Mouse (Mus musculus) layer of hippocampus, adult 2 months (tissue): ENCODE measurements at regions not wholly inside any gene's neighbourhood (a gene's known extent, or its start where the extent isn't known, plus 50 kb on each side); places are given as distances from the start of the nearest gene placed in this dataset.

Experiments used
- DNase-seq, 2 experiments: peaks; one replicate each; pipeline ENCODE4 v3.0.0; 2022; ENCODE audit warnings: low spot score in 2 of 2
- H3K27ac ChIP-seq: fragments of 200-600 bp; 2 replicates; pipeline ENCODE4 v1.8.1; 2022
- H3K4me3 ChIP-seq: fragments of 200-600 bp; 2 replicates; pipeline ENCODE4 v1.8.1; 2022; ENCODE audit warnings: mild to moderate bottlenecking
- CTCF ChIP-seq: fragments of 200-600 bp; conservative IDR thresholded peaks from 2 replicates; pipeline ENCODE4 v1.8.1; 2022; ENCODE audit warnings: antibody characterized with exemption, mild to moderate bottlenecking, moderate library complexity

DNA sequence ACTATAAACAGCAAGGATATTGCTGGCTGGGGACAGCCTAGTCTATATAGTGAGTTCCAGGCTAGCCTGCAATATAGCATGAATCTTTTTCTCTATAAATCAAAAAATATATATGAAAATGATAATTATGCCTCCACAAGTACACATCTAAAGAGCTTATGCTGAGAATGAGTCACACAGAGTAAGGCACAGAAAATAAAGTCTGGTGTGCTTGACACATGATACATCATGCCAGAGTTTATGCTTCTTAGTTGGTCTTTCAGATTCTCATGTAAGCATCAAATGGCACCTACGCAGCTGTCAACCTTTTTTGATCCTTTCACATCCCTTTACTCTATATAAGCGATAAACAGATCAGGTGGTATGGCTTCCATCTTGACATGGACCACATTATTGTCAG, 289.6 kb downstream of the Lrriq3 start:
- DNase-seq = no peak
- no peak overlapping the region for H3K27ac ChIP-seq
- TF ChIP-seq CTCF = no peak
- no peak overlapping the region for H3K4me3 ChIP-seq

DNA sequence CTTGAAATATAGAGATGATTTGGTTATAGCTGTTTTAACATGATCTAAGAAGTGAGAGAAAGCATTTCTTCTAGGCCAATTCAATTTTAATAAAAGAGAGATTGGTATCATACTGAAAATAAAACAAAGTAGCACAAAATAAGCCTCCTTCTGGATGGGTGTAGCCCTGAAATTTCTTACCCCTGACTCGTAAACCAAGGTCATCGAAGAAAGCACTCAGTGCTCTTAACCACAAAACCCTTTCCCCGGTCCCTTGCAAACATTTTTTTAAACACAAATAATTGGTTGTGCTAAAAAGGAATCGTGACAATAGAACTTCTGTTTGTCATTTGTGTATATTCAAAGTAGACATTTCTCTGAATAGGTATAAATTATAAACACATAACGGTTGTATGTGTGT, 297.4 kb downstream of the Lrriq3 start:
- DNase-seq = no peak
- TF ChIP-seq CTCF = no peak
- Histone ChIP-seq H3K4me3 (no peak overlapping the region), H3K27ac (no peak overlapping the region)

DNA sequence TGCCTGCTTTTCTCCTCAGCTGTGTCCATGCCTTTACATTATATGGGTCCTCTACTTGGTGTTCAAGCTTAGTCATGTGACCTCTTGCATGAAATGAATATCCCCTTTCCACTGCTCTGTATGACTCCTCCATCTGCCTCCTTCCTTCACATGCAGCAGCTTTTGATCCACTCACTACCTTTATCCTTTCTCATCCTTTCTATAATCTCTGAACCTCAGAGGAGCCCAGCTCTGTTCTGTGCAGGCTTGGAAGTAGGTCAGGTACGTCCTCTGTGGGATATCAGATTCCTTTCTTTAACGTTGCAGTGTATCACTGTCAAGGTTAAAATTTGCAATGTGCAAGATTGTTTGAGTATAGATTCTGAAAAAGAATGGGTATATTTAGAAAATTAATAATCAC, 302.9 kb downstream of the Lrriq3 start:
- no peak for TF ChIP-seq CTCF
- no peak overlapping the region for H3K4me3 ChIP-seq
- no peak overlapping the region for H3K27ac ChIP-seq
- DNase-seq = no peak

DNA sequence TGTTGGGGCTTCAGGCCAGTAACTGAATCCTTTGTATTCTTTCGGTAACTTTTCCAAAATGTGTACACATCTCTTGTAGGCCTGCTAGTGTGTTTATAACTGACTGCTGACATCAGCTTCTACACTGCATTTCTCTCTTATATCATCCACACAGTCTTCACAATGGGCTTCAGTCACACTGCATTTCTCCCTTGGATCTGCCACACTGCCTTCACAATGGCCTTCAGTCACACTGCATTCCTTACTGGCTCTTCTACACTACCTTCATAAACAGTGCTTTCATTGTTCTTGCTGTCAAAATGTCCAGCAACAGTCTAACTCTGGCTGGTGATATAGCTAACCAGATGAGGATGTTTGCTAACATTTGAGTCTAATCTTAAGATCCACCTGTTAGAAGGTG, 308.5 kb downstream of the Lrriq3 start:
- no peak for TF ChIP-seq CTCF
- H3K4me3 ChIP-seq = no peak overlapping the region

DNA sequence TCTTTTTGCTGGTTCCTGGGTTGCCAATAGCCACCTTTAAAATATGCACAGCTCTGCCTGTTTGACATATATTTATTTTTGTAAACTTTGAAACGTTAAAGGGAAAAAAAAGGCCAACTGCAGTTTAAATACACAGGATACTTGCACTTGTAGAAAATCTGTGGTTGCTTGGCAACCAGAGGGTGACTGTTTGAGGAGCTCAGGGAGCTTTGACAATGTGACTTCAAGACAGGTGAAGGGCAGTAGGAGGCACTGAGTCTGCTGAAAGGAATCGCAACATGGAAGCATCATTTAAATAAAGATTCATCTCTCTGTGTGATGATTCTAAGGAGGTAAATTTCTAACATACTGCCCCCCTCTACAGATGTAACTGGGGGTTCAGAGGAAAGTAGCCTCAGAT, 315.7 kb downstream of the Lrriq3 start:
- Histone ChIP-seq H3K4me3 (no peak overlapping the region), H3K27ac (no peak overlapping the region)
- TF ChIP-seq CTCF = no peak
- no peak for DNase-seq

More for the DNA sequence above, 308.5 kb downstream of the Lrriq3 start:
- DNase-seq = no peak
- no peak overlapping the region for H3K27ac ChIP-seq

DNA sequence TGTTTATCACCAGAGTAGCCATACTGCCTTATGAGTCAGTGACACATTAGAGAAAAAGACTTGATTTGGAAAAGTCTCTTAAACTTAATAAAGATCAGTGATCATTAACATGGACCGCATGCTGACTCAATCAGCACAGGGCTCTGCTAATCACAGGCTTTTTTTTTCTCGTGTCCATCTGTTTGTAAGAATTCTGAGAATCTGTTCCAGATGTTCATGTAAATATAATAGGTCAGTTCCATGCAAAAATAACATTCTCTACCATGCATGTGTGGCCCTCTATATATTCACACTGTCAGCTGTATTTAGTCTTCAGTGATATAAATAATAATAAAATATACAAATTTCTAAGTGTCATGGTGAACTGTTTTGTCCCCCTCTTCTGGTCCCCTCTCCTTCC, 316.1 kb downstream of the Lrriq3 start:
- no peak overlapping the region for H3K4me3 ChIP-seq
- no peak for DNase-seq
- no peak for TF ChIP-seq CTCF
- no peak overlapping the region for H3K27ac ChIP-seq

DNA sequence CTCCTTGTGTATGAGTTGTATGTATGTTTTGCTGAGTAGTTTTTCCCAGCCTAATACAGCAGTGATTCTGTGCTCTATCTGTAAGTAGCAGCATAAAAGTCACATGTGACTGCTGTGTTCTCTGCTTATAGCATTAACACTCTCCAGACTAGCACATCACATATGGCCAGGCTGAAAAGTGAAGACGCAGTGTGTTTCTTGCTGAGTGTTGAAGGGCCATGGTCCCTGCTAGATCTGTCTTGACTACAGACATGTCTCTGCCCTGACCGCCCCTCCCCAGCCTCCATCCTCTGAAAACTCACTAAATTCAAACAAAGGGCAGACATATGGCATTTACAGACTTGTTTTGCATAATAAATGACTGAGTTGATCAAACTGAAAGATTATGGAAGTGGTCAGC, 316.6 kb downstream of the Lrriq3 start:
- DNase-seq = no peak
- Histone ChIP-seq H3K4me3 (no peak overlapping the region), H3K27ac (no peak overlapping the region)
- TF ChIP-seq CTCF = no peak

DNA sequence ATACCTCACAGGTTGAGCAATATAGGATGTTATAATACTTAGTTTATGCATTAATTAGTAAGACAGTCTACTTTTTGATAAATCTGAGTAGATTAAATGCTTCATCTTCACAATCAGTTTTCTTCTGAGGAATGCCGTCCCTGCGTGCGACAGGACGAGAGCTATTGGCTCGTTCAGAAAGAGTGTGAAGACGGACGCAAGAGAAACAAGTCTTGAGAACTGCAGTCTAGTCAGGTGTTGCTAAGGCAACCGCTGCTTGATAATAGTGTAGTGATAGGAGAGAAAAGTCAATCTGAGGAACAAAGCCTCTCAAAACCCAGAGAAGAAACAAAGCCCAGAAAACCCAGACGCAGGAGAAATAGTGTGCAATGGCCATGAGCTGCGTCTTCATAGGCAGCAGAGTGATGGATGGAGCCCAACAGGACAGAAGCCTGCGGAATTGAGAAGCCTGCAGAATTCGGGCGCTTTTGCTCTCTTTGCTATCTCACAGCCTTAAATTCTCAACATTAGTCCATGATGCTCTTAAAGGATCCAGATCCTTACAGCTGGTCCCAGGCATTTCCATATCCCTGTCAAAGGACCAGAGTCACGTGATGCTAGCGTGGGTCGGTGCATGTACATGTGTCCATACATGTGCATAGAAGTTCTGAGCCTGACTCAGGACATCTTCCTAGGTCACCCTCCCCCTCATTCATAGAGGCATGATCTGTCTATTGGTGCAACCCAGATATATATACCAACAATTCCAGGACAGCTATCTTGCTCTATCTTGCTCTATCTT, 366.7 kb downstream of the Lrriq3 start:
- no peak for TF ChIP-seq CTCF
- no peak overlapping the region for H3K27ac ChIP-seq
- no peak for DNase-seq
- no peak overlapping the region for H3K4me3 ChIP-seq

DNA sequence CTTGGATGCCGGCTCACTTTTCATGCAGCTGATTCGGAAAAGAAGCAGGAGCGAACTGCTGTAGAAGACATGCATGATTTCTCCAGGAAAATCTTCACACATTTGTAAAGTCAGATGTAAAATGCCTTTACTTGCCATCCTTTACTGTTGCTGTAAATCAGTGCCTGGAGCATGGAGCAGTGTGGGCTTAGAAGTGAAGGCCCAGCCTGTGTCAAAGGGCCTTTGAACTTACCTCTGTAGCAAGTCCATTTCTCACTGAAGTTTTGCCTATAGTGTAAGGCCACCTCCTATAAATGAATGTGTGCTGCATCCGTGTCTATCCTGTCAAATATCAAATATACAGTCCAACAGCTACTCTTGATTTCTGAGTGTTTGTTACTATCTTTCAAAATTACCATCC, 368.9 kb downstream of the Lrriq3 start:
- no peak overlapping the region for H3K4me3 ChIP-seq
- DNase-seq = no peak
- H3K27ac ChIP-seq = no peak overlapping the region
- TF ChIP-seq CTCF = no peak

DNA sequence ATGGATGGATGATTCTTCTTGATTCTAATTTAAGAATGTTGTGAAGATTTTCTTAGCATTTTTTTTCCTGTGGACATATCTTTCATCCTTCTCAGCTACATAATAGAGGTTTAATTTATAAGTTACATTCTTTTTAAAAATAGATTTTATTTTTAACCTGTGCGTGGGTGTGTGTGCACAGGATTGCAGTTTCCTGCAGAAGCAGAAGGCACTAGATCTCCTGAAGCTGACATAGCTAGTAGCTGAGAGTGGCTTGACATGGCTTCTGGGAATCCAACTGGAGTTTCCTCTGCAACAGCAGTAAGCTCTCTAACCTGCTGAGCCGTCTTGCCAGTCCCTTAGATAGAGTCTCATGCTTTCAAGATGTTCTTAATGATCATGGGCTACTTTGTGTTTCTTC, 377.5 kb downstream of the Lrriq3 start:
- TF ChIP-seq CTCF = no peak
- H3K4me3 ChIP-seq = no peak overlapping the region
- no peak for DNase-seq
- H3K27ac ChIP-seq = no peak overlapping the region

DNA sequence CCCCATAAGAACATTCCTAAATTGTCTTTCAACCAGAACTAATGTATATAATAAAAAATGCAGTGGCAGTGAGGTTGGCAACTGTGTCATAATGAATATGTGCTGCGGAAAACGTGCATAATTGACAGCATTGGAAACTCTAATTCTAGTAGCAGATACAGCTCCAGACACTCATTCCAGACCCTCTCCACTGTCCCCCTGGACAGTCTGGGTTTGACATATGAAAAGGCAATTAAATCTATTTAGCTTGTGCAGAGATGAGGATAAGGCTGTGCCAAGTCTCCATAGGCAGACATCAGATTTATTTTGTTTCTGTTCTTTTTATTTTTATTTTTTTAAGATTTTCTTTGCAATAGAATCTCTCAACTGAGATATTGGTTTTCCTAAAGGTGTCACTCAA, 392.3 kb downstream of the Lrriq3 start:
- H3K4me3 ChIP-seq = no peak overlapping the region
- no peak for DNase-seq
- TF ChIP-seq CTCF = no peak
- no peak overlapping the region for H3K27ac ChIP-seq

DNA sequence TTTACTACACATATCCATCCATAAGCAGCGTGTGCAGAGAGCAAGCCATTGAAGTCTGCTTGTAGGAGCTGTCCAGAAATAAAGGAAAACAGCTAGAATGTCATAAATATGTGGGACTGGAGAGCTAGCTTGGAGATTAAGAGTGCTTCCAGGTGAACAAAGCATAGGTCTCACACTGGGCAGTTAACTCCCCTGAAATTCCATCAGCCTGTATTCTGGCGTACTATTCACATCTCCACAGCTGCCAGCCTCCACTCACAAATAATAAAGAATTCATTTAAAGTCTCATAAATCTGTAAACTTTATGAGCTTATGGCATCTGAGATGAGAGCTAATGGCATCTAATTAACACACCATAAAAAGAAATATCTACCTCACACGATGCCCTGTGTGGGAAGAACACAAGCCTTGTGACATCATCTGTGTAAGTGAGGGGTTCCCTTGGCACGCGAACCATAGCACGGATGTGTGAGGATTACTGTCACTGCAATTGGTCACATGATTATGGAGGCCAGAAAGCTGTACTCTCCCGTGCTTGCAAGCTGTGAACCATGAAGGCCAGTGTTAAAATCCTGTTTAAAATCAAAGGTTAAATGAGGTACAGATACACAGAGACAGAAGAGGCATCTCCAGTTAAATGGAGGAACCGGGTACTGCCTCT, 394.8 kb downstream of the Lrriq3 start:
- H3K4me3 ChIP-seq = no peak overlapping the region
- no peak for DNase-seq
- TF ChIP-seq CTCF = no peak
- no peak overlapping the region for H3K27ac ChIP-seq

DNA sequence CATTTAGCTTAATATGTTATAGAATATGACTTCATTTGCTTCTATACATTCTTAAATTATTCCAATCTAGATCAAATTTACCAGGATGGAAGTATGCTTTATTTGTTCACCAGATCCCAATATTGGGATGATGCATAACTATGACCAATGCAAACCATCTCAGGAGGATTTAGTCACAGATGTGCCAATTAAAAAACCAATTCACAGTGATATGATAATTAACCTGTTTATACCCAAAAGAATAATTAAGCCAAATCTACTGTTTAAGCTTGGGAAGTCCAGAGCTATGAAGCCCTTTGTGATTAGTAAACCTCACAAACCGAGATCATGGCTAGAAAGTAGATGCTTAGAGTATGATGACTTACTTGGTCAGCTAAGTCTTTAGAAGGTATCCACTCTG, 397.4 kb downstream of the Lrriq3 start:
- TF ChIP-seq CTCF = no peak
- Histone ChIP-seq H3K27ac (no peak overlapping the region), H3K4me3 (no peak overlapping the region)
- DNase-seq = no peak
